Mouse (Mus musculus) midbrain, embryonic 14.5 days (tissue): ENCODE data around the gene Clstn1. TPM values are rescaled to one million over a fixed set of nuclear protein-coding genes. Genes with fewer than 3 reads are reported as not detected.

Source experiments
- ATAC-seq: fragments of 200-750 bp; cut with Nextera tagmentation; 2 replicates; pipeline ENCODE4 v1.8.0; 2017; ENCODE audit warnings: moderate number of reproducible peaks, moderate library complexity; ENCODE audit not compliant: low FRiP score, low TSS enrichment
- DNase-seq: peaks from one replicate; pipeline ENCODE4 v3.0.0-alpha.2; 2015
- H3K27ac ChIP-seq: fragments of 300-500 bp; sonication (generic); replicated peaks from 2 replicates; pipeline ENCODE4 v1.5.1; 2014; ENCODE audit warnings: mild to moderate bottlenecking, low read depth, low read length, moderate library complexity
- H3K27me3 ChIP-seq: fragments of 300-500 bp; sonication (generic); 2 replicates; pipeline ENCODE4 v1.6.1; 2014; ENCODE audit warnings: low read length, control low read depth, mixed read lengths; ENCODE audit not compliant: control insufficient read depth, insufficient read depth
- H3K36me3 ChIP-seq: fragments of 300-500 bp; sonication (generic); 2 replicates; pipeline ENCODE4 v1.6.1; 2014; ENCODE audit warnings: low read length, control low read depth; ENCODE audit not compliant: control insufficient read depth, insufficient read depth
- H3K4me1 ChIP-seq: fragments of 300-500 bp; sonication (generic); 2 replicates; pipeline ENCODE4 v1.6.1; 2014; ENCODE audit warnings: mild to moderate bottlenecking, antibody characterized with exemption, low read length, control low read depth; ENCODE audit not compliant: control insufficient read depth, insufficient read depth
- H3K4me2 ChIP-seq: fragments of 300-500 bp; sonication (generic); 2 replicates; pipeline ENCODE4 v1.6.1; 2014; ENCODE audit warnings: mild to moderate bottlenecking, low read length, moderate library complexity
- H3K4me3 ChIP-seq: fragments of 300-500 bp; sonication (generic); replicated peaks from 2 replicates; pipeline ENCODE4 v1.5.1; 2014; ENCODE audit warnings: low read depth, low read length
- H3K9ac ChIP-seq: fragments of 300-500 bp; sonication (generic); replicated peaks from 2 replicates; pipeline ENCODE4 v1.6.1; 2014; ENCODE audit warnings: mild to moderate bottlenecking, low read length, moderate library complexity
- H3K9me3 ChIP-seq: fragments of 300-500 bp; sonication (generic); 2 replicates; pipeline ENCODE4 v1.6.1; 2016; ENCODE audit warnings: low read length, control low read depth, mixed read lengths; ENCODE audit not compliant: control insufficient read depth
- WGBS: fragments of 180-500 bp; shearing (Covaris S2); extraction: QIAGEN DNeasy Blood & Tissue Kit; methylation state at CpG from one replicate; pipeline ENCODE4 v1.1.7; 2014; 5-methylcytosine and 5-hydroxymethylcytosine counted together
- polyA plus RNA-seq: library from polyadenylated mRNA; unstranded; fragments of >200 nt; fragmentation: Nextera tagmentation; extraction: Ambion mirVana; gene quantifications from 2 replicates; pipeline ENCODE4 v1.2.1, GENCODE M21; 2014

Gene Clstn1
- polyA plus RNA-seq, result 104 and 117 TPM in 2 replicates

GRCm38 (mm10) chr4:149586044-149586782 lies at the start of gene Clstn1:
TSS of gene Clstn1 (plus strand) at chr4:149586468.
- peak; percentile 85 for ATAC-seq
- peak within 1 kb of the TSS; percentile 82 for H3K4me3 ChIP-seq
- WGBS, result under 1% methylated on average over 69 of the region's 103 CpGs

GRCm38 (mm10) chr4:149539441-149539840 lies 46.8 kb upstream of the Clstn1 start:
- H3K4me2 ChIP-seq, result no peak overlapping the region
- H3K4me3 ChIP-seq, result no peak overlapping the region
- H3K4me1 ChIP-seq, result no peaks in the 10 kb centered on the region
- 86% methylated on average over 8 of the region's 8 CpGs for WGBS
- no peak overlapping the region; the same call in 1 of the 2 replicates for H3K27ac ChIP-seq
- no peak overlapping the region for H3K9ac ChIP-seq
- ATAC-seq, result no peak
- no peaks in the 10 kb centered on the region for H3K9me3 ChIP-seq
- H3K36me3 ChIP-seq, result no peaks in the 10 kb centered on the region
- no peak for DNase-seq
- H3K27me3 ChIP-seq, result no peaks in the 10 kb centered on the region

More at GRCm38 (mm10) chr4:149586044-149586782, at the start of gene Clstn1:
- Histone ChIP-seq H3K27me3 (0 out of 2 replicates have a peak, but pooled peaks cover 8% of the 10 kb centered on the region), H3K4me1 (peaks cover 19% of the 10 kb centered on the region), H3K9ac (peak within 1 kb of the TSS; percentile 91), H3K9me3 (no peaks in the 10 kb centered on the region), H3K4me2 (peak within 1 kb of the TSS; percentile 99), H3K27ac (peak within 1 kb of the TSS; percentile 86), H3K36me3 (no peaks in the 10 kb centered on the region)
- peak; percentile 94 for DNase-seq

GRCm38 (mm10) chr4:149541935-149542334 lies 44.3 kb upstream of the Clstn1 start:
- H3K27me3 ChIP-seq, result no peaks in the 10 kb centered on the region
- no peak overlapping the region for H3K9ac ChIP-seq
- H3K4me1 ChIP-seq, result no peaks in the 10 kb centered on the region
- ATAC-seq (no peak), DNase-seq (no peak)
- WGBS, result 62% methylated on average over 5 of the region's 5 CpGs
- no peak overlapping the region for H3K4me2 ChIP-seq
- no peak overlapping the region for H3K4me3 ChIP-seq
- H3K27ac ChIP-seq, result no peak overlapping the region
- no peaks in the 10 kb centered on the region for H3K9me3 ChIP-seq
- peaks cover 15% of the 10 kb centered on the region for H3K36me3 ChIP-seq

GRCm38 (mm10) chr4:149542431-149542830 lies 43.8 kb upstream of the Clstn1 start:
- Histone ChIP-seq H3K27ac (no peak overlapping the region), H3K36me3 (peaks cover 19% of the 10 kb centered on the region), H3K4me1 (no peaks in the 10 kb centered on the region), H3K4me3 (no peak overlapping the region), H3K4me2 (no peak overlapping the region), H3K9me3 (no peaks in the 10 kb centered on the region), H3K27me3 (no peaks in the 10 kb centered on the region), H3K9ac (no peak overlapping the region)
- ATAC-seq, result no peak
- WGBS, result 81% methylated on average over 12 of the region's 12 CpGs
- no peak for DNase-seq

GRCm38 (mm10) chr4:149542927-149543553 lies 43.2 kb upstream of the Clstn1 start:
- H3K4me2 ChIP-seq, result no peak overlapping the region
- no peak overlapping the region for H3K4me3 ChIP-seq
- ATAC-seq, result no peak
- peaks cover 25% of the 10 kb centered on the region for H3K36me3 ChIP-seq
- H3K27ac ChIP-seq, result no peak overlapping the region
- peak; percentile 92 for DNase-seq
- H3K9me3 ChIP-seq, result no peaks in the 10 kb centered on the region
- H3K27me3 ChIP-seq, result no peaks in the 10 kb centered on the region
- H3K4me1 ChIP-seq, result no peaks in the 10 kb centered on the region
- H3K9ac ChIP-seq, result no peak overlapping the region
- 44% methylated on average over 10 of the region's 10 CpGs for WGBS

- no peak overlapping the region for H3K27ac ChIP-seq
- peaks cover 25% of the 10 kb centered on the region for H3K36me3 ChIP-seq
- ATAC-seq, result no peak
- no peaks in the 10 kb centered on the region for H3K9me3 ChIP-seq
- no peak overlapping the region for H3K4me2 ChIP-seq
- DNase-seq, result no peak
- no peaks in the 10 kb centered on the region; the same call in 1 of the 2 replicates for H3K4me1 ChIP-seq
- no peak overlapping the region for H3K4me3 ChIP-seq
- WGBS, result 82% methylated on average over 8 of the region's 8 CpGs
- H3K27me3 ChIP-seq, result no peaks in the 10 kb centered on the region
- H3K9ac ChIP-seq, result no peak overlapping the region
Observed at GRCm38 (mm10) chr4:149544892-149545291, 41.4 kb upstream of the Clstn1 start.

GRCm38 (mm10) chr4:149546797-149547444 lies 39.3 kb upstream of the Clstn1 start:
- Histone ChIP-seq H3K9ac (no peak overlapping the region), H3K27me3 (no peaks in the 10 kb centered on the region), H3K36me3 (peaks cover 27% of the 10 kb centered on the region), H3K4me1 (no peaks in the 10 kb centered on the region; the same call in 1 of the 2 replicates), H3K9me3 (no peaks in the 10 kb centered on the region), H3K4me2 (no peak overlapping the region), H3K4me3 (no peak overlapping the region), H3K27ac (no peak overlapping the region)
- WGBS, result 85% methylated on average over 9 of the region's 9 CpGs
- DNase-seq (no peak), ATAC-seq (no peak)

- no peak for ATAC-seq
- no peaks in the 10 kb centered on the region; the same call in 1 of the 2 replicates for H3K4me1 ChIP-seq
- no peak overlapping the region for H3K9ac ChIP-seq
- no peaks in the 10 kb centered on the region for H3K27me3 ChIP-seq
- no peak overlapping the region for H3K4me2 ChIP-seq
- no peak for DNase-seq
- H3K9me3 ChIP-seq, result no peaks in the 10 kb centered on the region
- H3K4me3 ChIP-seq, result no peak overlapping the region
- no peak overlapping the region for H3K27ac ChIP-seq
- WGBS, result 85% methylated on average over 6 of the region's 6 CpGs
- peaks cover 27% of the 10 kb centered on the region for H3K36me3 ChIP-seq
Observed at GRCm38 (mm10) chr4:149547523-149547922, 38.7 kb upstream of the Clstn1 start.
